Mouse (Mus musculus) bone marrow macrophage, adult 2 months (primary cell): ENCODE results near the gene Arhgef12.

Experiments
- CTCF ChIP-seq: IDR thresholded peaks from 2 replicates; pipeline ENCODE4 v1.5.1; 2012; ENCODE audit warnings: low read depth, mild to moderate bottlenecking, low read length, moderate library complexity
- POLR2A ChIP-seq: IDR thresholded peaks from 2 replicates; pipeline ENCODE4 v1.6.1; 2012; ENCODE audit warnings: mild to moderate bottlenecking, low read depth, low read length, borderline replicate concordance

- TF ChIP-seq CTCF (no peak), POLR2A (no peak)
Measured at GRCm38 (mm10) chr9:43108721-43109120, 1.7 kb upstream of the Arhgef12 start.
